Mouse (Mus musculus): Measurements from ENCODE around the gene Tmem30c. TPM values are rescaled to one million over a fixed set of nuclear protein-coding genes. Genes with fewer than 3 reads are reported as not detected.
A peak's percentile ranks its signal among the peaks of the same experiment; 100 is the strongest.
"Not testable (repeated sequence)": the region's sequence is repeated elsewhere in the genome, so short reads cannot be mapped to it uniquely, and the experiment has no call there.

The Tmem30c gene
- polyA plus RNA-seq, 1 experiment from 2014 or later: 0.20 TPM

DNA sequence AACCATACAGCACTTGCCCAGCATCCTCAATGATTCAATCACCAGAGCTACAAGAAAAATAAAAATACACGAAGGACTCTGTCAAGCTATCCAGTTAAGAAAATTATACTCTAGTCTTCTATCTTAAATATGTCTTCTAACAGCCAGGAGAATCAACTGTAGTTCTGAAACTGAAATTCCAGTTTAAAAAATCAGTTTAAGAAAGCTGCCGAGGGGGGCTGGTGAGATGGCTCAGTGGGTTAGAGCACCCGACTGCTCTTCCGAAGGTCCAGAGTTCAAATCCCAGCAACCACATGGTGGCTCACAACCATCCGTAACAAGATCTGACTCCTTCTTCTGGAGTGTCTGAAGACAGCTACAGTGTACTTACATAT, 60.7 kb downstream of the Tmem30c start:
- H3K9ac ChIP-seq (ENCODE audit: low read depth, low read length): not testable (repeated sequence)
- peak overlapping the region; percentile 64; the same call in 1 of the 2 replicates for H3K4me3 ChIP-seq (ENCODE audit: low read depth, low read length)

DNA sequence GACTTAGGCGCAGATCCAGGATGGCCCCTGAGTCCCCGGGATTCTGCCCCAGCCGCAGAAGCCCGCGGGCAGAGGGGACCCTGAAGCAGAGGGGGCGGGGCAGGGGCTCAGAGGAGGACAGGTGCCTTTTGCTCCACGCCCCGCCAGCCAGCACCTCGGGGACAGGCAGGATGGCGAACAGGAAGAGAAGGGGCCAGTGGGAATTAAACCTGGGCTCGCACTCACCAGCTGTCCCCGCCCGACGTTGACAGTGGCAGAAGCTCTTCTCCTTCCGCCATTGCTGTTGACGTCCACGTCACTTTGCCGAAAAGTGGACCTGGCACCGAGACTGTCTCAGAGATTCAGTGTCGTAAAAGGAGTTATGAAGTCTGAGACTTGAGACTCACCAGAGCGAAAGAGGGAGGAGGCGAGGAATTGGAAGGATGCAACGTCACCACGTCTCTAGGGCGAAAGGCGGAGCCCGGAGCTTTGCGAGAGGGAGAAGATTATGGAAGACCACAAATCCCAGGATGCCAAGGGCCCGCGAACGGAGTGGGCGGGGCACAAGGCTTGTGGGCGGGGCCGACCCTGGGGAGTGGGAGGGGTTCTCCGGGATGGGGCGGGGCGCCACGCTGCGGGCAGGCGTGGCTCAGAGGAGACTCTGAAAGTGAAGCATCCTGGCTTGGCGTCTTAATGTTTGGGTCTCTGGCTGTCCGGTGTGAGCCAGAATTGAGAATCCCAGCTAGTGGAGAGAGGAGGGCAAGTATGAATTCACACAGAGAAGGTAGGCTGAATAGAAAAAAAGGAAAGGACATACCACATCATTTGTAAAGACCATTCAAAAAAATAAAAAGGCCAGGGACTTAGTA, 61.4 kb downstream of the Tmem30c start, which contains the start of gene Tbc1d23:
Gene Tbc1d23, minus strand, starts transcription at position 416 of the 848 bp plus-strand sequence.
- Histone ChIP-seq H3K27ac (ENCODE audit: low read depth, low read length) (peak within 1 kb of the TSS; percentile 47), H3K4me3 (ENCODE audit: low read depth, low read length) (peak within 1 kb of the TSS; percentile 64), H3K9ac (ENCODE audit: low read depth, low read length) (peak within 1 kb of the TSS; percentile 61), H3K27me3 (ENCODE audit: control insufficient read depth, insufficient read depth, low read length) (no peaks in the 10 kb centered on the region), H3K4me2 (replicated peaks; ENCODE audit: low read depth, low read length) (peak within 1 kb of the TSS; percentile 47), H3K9me3 (ENCODE audit: control insufficient read depth, low read length) (no peaks in the 10 kb centered on the region), H3K4me1 (replicated peaks; ENCODE audit: control insufficient read depth, insufficient read depth, low read length) (no peaks in the 10 kb centered on the region), H3K36me3 (ENCODE audit: control insufficient read depth, insufficient read depth, low read length) (no peaks in the 10 kb centered on the region)
- DNase-seq (ENCODE audit: low spot score): peak; percentile 96
- ATAC-seq (ENCODE audit: low FRiP score): peak; percentile 99
- 0% methylated on average over 42 of the region's 42 CpGs for WGBS

More for the DNA sequence above, 60.7 kb downstream of the Tmem30c start:
- H3K27ac ChIP-seq (ENCODE audit: low read depth, low read length); H3K4me1 ChIP-seq (replicated peaks; ENCODE audit: control insufficient read depth, insufficient read depth, low read length); ATAC-seq (ENCODE audit: low FRiP score); H3K9me3 ChIP-seq (ENCODE audit: control insufficient read depth, low read length); H3K27me3 ChIP-seq (ENCODE audit: control insufficient read depth, insufficient read depth, low read length); DNase-seq (ENCODE audit: low spot score); H3K36me3 ChIP-seq (ENCODE audit: control insufficient read depth, insufficient read depth, low read length): not testable (repeated sequence)
- 72% methylated on average over 4 of the region's 5 CpGs for WGBS
- H3K4me2 ChIP-seq (replicated peaks; ENCODE audit: low read depth, low read length): peak overlapping the region; percentile 12; the same call in 1 of the 2 replicates

DNA sequence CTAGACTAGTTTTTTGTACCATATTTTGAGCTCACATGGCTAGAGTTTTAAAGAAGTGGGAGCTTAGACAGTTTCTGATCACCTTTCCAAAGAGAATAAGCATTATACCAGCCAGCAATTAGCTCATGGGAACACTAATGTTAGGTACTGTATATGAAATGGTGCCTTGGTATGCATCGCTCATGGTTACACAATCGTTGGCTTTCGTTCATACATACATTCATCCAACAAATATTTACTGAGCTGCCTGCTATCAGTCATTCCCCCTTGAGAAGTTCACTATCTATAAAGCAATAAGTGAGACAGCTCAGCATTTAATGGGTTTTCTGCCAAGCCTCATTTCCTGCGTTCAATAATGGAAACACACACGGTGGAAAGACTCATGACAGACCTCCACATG, 66.2 kb downstream of the Tmem30c start:
- no peak overlapping the region for H3K9ac ChIP-seq (ENCODE audit: low read depth, low read length)
- H3K9me3 ChIP-seq (ENCODE audit: control insufficient read depth, low read length): no peaks in the 10 kb centered on the region
- H3K27me3 ChIP-seq (ENCODE audit: control insufficient read depth, insufficient read depth, low read length): no peaks in the 10 kb centered on the region
- H3K36me3 ChIP-seq (ENCODE audit: control insufficient read depth, insufficient read depth, low read length): no peaks in the 10 kb centered on the region
- no peaks in the 10 kb centered on the region for H3K4me1 ChIP-seq (replicated peaks; ENCODE audit: control insufficient read depth, insufficient read depth, low read length)
- no peak overlapping the region for H3K4me3 ChIP-seq (ENCODE audit: low read depth, low read length)
- no peak for DNase-seq (ENCODE audit: low spot score)
- ATAC-seq (ENCODE audit: low FRiP score): no peak
- no peak overlapping the region for H3K27ac ChIP-seq (ENCODE audit: low read depth, low read length)
- 89% methylated on average over 5 of the region's 5 CpGs for WGBS
- no peak overlapping the region for H3K4me2 ChIP-seq (replicated peaks; ENCODE audit: low read depth, low read length)

DNA sequence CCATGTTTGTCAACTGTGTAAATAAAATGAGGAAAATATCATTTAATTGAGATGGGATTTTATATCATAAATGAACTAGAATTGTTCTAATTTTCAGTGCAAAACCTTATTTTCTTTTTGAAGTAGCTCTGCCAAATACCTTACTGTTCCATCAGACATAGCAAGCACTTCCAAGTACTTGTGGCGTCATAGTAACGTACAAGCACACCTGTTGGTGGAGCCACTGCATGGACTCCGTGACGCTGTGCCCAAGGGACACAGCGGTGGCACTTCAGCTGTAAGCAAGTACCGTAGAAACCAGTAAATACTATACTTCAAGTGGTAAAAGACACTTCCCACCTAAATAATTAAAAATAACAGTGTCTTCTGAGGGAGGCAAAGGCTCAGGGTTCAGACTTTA, 72.3 kb downstream of the Tmem30c start:
- Histone ChIP-seq H3K9me3 (ENCODE audit: control insufficient read depth, low read length) (no peaks in the 10 kb centered on the region), H3K4me2 (replicated peaks; ENCODE audit: low read depth, low read length) (no peak overlapping the region), H3K27ac (ENCODE audit: low read depth, low read length) (no peak overlapping the region), H3K27me3 (ENCODE audit: control insufficient read depth, insufficient read depth, low read length) (no peaks in the 10 kb centered on the region), H3K9ac (ENCODE audit: low read depth, low read length) (no peak overlapping the region), H3K36me3 (ENCODE audit: control insufficient read depth, insufficient read depth, low read length) (no peaks in the 10 kb centered on the region), H3K4me3 (ENCODE audit: low read depth, low read length) (no peak overlapping the region), H3K4me1 (replicated peaks; ENCODE audit: control insufficient read depth, insufficient read depth, low read length) (no peaks in the 10 kb centered on the region)
- 95% methylated on average over 6 of the region's 6 CpGs for WGBS
- DNase-seq (ENCODE audit: low spot score): no peak
- no peak for ATAC-seq (ENCODE audit: low FRiP score)

Other genes with a start within 250 kb of the Tmem30c start
- not detected in 2 replicates for gene Tmem45a2, start 221.5 kb downstream of the Tmem30c start, polyA plus RNA-seq (2014; fragmentation: Nextera tagmentation; extraction: Ambion mirVana)
- gene Tomm70a, start 171.2 kb downstream of the Tmem30c start, polyA plus RNA-seq (2014; fragmentation: Nextera tagmentation; extraction: Ambion mirVana): 62.3 and 74.3 TPM in 2 replicates
- gene Nit2, start 125.5 kb downstream of the Tmem30c start, polyA plus RNA-seq (2014; fragmentation: Nextera tagmentation; extraction: Ambion mirVana): 46.6 and 49.0 TPM in 2 replicates
- 26.7 and 33.7 TPM in 2 replicates for gene Tbc1d23, start 61.4 kb downstream of the Tmem30c start, polyA plus RNA-seq (2014; fragmentation: Nextera tagmentation; extraction: Ambion mirVana)
- 9.7 and 11.8 TPM in 2 replicates for gene Filip1l, start 60.2 kb upstream of the Tmem30c start, polyA plus RNA-seq (2014; fragmentation: Nextera tagmentation; extraction: Ambion mirVana)